In the genomic region with DNA sequence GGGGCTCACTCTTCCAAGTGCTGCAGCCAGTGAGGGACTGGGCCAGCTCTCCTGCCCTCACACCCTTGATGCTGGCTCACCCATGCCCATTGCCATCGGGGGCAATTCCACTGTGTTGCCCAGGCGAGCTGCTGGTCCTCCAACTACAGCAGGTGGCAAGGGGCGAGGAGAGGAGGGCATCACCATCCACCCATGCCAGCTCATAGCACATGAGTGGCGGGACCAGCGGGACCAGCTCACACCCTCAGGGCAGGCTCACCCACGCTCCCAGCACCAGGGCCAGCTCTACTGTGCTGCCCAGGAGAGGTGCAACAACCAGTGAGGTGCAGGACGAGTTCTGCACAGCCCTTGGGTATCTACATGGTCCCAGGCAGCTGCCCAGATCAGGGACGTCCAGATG, we compare ENCODE assay signal across 23 mouse cellular contexts. TPM values are rescaled to one million over a fixed set of nuclear protein-coding genes. Genes with fewer than 3 reads are reported as not detected.
"Had no signal": no experiment of that assay in that cellular context is flagged by ENCODE, and none has a peak within 500 bp of the region (broad histone marks: within the 10 kb centered on the region; RNA-seq: fewer than 3 reads in every experiment).

No protein-coding gene starts in this region.

- DNase-seq: kidney, adult 11 months; kidney, adult 8-10 months; kidney, postnatal 10 days; kidney, postnatal 36 days; layer of hippocampus, postnatal 36 days; liver, postnatal 0 days; lung, embryonic 14.5 days; lung, postnatal 10 days; lung, postnatal 36 days; right cerebral cortex, adult 18-20 months; right cerebral cortex, postnatal 14 days; right cerebral cortex, postnatal 4 days; thymus, postnatal 25 days had no signal

- H3K36me3 ChIP-seq: intestine, embryonic 15.5 days; kidney, embryonic 15.5 days; limb, embryonic 12.5 days; limb, embryonic 15.5 days; midbrain, embryonic 13.5 days; neural tube, embryonic 12.5 days; neural tube, embryonic 15.5 days had no signal

- H3K9ac ChIP-seq: intestine, embryonic 15.5 days; kidney, embryonic 15.5 days; limb, embryonic 12.5 days; limb, embryonic 15.5 days; liver, embryonic 14.5 days; liver, postnatal 0 days; lung, embryonic 14.5 days; midbrain, embryonic 13.5 days; neural tube, embryonic 12.5 days; neural tube, embryonic 15.5 days had no signal

- H3K27me3 ChIP-seq: intestine, embryonic 15.5 days; kidney, embryonic 15.5 days; limb, embryonic 12.5 days; limb, embryonic 15.5 days; midbrain, embryonic 13.5 days; neural tube, embryonic 12.5 days; neural tube, embryonic 15.5 days had no signal

- H3K4me3 ChIP-seq: intestine, embryonic 15.5 days; kidney, embryonic 15.5 days; left cerebral cortex, adult 2 months; limb, embryonic 12.5 days; limb, embryonic 15.5 days; midbrain, embryonic 13.5 days; neural tube, embryonic 12.5 days; neural tube, embryonic 15.5 days had no signal

- H3K9me3 ChIP-seq: intestine, embryonic 15.5 days; kidney, embryonic 15.5 days; limb, embryonic 12.5 days; limb, embryonic 15.5 days; midbrain, embryonic 13.5 days; neural tube, embryonic 12.5 days; neural tube, embryonic 15.5 days had no signal

- H3K4me1 ChIP-seq: intestine, embryonic 15.5 days had no signal

- H3K4me2 ChIP-seq: intestine, embryonic 15.5 days; kidney, embryonic 15.5 days; limb, embryonic 12.5 days; limb, embryonic 15.5 days; liver, embryonic 11.5 days; lung, embryonic 14.5 days; midbrain, embryonic 13.5 days; neural tube, embryonic 12.5 days; neural tube, embryonic 15.5 days had no signal

- H3K27ac ChIP-seq: intestine, embryonic 15.5 days; kidney, embryonic 15.5 days; left cerebral cortex, adult 2 months; limb, embryonic 12.5 days; limb, embryonic 15.5 days; liver, embryonic 14.5 days; midbrain, embryonic 13.5 days; neural tube, embryonic 12.5 days; neural tube, embryonic 15.5 days had no signal

- ATAC-seq: intestine, embryonic 15.5 days; liver, postnatal 0 days; midbrain, embryonic 13.5 days had no signal

RNA-seq across cellular contexts. Expression of gene Galnt15, which starts 9.7 kb away (rescaled TPM):
- polyA plus RNA-seq: limb, embryonic 12.5 days; liver, embryonic 11.5 days; liver, embryonic 14.5 days had no signal
